Mouse (Mus musculus) midbrain, postnatal 0 days (tissue): ENCODE results near the gene Itgav. TPM values are rescaled to one million over a fixed set of nuclear protein-coding genes. Genes with fewer than 3 reads are reported as not detected.

Experiments
- ATAC-seq: fragments of 200-750 bp; cut with Nextera tagmentation; 2 replicates; pipeline ENCODE4 v1.8.0; 2017; ENCODE audit warnings: moderate number of reproducible peaks, mild to moderate bottlenecking, moderate TSS enrichment, moderate library complexity; ENCODE audit not compliant: low FRiP score
- DNase-seq: peaks from one replicate; pipeline ENCODE4 v3.0.0-alpha.2; 2015; ENCODE audit warnings: low spot score
- H3K27ac ChIP-seq: fragments of 300-500 bp; sonication (generic); 2 replicates; pipeline ENCODE4 v1.5.1; 2014; ENCODE audit warnings: low read depth, mild to moderate bottlenecking, low read length, mixed read lengths
- H3K27me3 ChIP-seq: fragments of 300-500 bp; sonication (generic); 2 replicates; pipeline ENCODE4 v1.6.1; 2014; ENCODE audit warnings: low read length, control low read depth, mixed read lengths; ENCODE audit not compliant: insufficient read depth
- H3K36me3 ChIP-seq: fragments of 300-500 bp; sonication (generic); 2 replicates; pipeline ENCODE4 v1.6.1; 2014; ENCODE audit warnings: low read length, control low read depth, mixed read lengths; ENCODE audit not compliant: insufficient read depth
- H3K4me1 ChIP-seq: fragments of 300-500 bp; sonication (generic); 2 replicates; pipeline ENCODE4 v1.6.1; 2014; ENCODE audit warnings: mild to moderate bottlenecking, control low read depth, antibody characterized with exemption, low read length, mixed read lengths; ENCODE audit not compliant: insufficient read depth
- H3K4me2 ChIP-seq: fragments of 300-500 bp; sonication (generic); 2 replicates; pipeline ENCODE4 v1.6.1; 2014; ENCODE audit warnings: low read depth, mild to moderate bottlenecking, low read length, mixed read lengths; ENCODE audit not compliant: poor library complexity, severe bottlenecking
- H3K4me3 ChIP-seq: fragments of 300-500 bp; sonication (generic); 2 replicates; pipeline ENCODE4 v1.5.1; 2014; ENCODE audit warnings: low read depth, mild to moderate bottlenecking, low read length, moderate library complexity
- H3K9ac ChIP-seq: fragments of 300-500 bp; sonication (generic); replicated peaks from 2 replicates; pipeline ENCODE4 v1.6.1; 2014; ENCODE audit warnings: mild to moderate bottlenecking, low read length, moderate library complexity, mixed read lengths; ENCODE audit not compliant: poor library complexity, severe bottlenecking
- H3K9me3 ChIP-seq: fragments of 300-500 bp; sonication (generic); 2 replicates; pipeline ENCODE4 v1.6.1; 2016; ENCODE audit warnings: low read length, control low read depth
- CTCF ChIP-seq: IDR thresholded peaks from 2 replicates; pipeline ENCODE4 v1.5.1; 2016; ENCODE audit warnings: antibody characterized with exemption, mild to moderate bottlenecking
- WGBS: fragments of 180-500 bp; shearing (Covaris S2); extraction: QIAGEN DNeasy Blood & Tissue Kit; methylation state at CpG from one replicate; pipeline ENCODE4 v1.1.7; 2014; 5-methylcytosine and 5-hydroxymethylcytosine counted together
- polyA plus RNA-seq: library from polyadenylated mRNA; unstranded; fragments of >200 nt; fragmentation: Nextera tagmentation; extraction: Ambion mirVana; gene quantifications from 2 replicates; pipeline ENCODE4 v1.2.1, GENCODE M21; 2015
- total RNA-seq: library from RNA; depleted of rRNA; stranded (reverse); fragments of >200 nt; gene quantifications from 2 replicates; pipeline ENCODE4 v1.2.3, GENCODE M21; 2014; rRNA removed

The Itgav gene
- total and polyA plus RNA-seq, 2 experiments from 2014 or later, result 30.7 to 30.8 TPM

- ATAC-seq, result no peak
- Histone ChIP-seq H3K36me3 (no peaks in the 10 kb centered on the region; the same call in 1 of the 2 replicates), H3K9me3 (no peaks in the 10 kb centered on the region), H3K27me3 (no peaks in the 10 kb centered on the region), H3K9ac (no peak overlapping the region), H3K27ac (no peak overlapping the region), H3K4me2 (no peak overlapping the region), H3K4me1 (no peaks in the 10 kb centered on the region), H3K4me3 (no peak overlapping the region)
- DNase-seq, result no peak
- WGBS, result 72% methylated on average over 4 of the region's 4 CpGs
- no peak for TF ChIP-seq CTCF
These were observed 132.0 kb downstream of the Itgav start for GRCm38 (mm10) chr2:83856236-83856635.

Other genes starting within 250 kb of the Itgav start
- gene Zc3h15, start 80.0 kb upstream of the Itgav start, total RNA-seq, result 89.0 and 109 TPM in 2 replicates
- 178 and 196 TPM in 2 replicates for gene Zc3h15, start 80.0 kb upstream of the Itgav start, polyA plus RNA-seq
- gene Fam171b, start 88.2 kb downstream of the Itgav start, total RNA-seq, result 98.6 and 116 TPM in 2 replicates
- 91.8 and 97.9 TPM in 2 replicates for gene Fam171b, start 88.2 kb downstream of the Itgav start, polyA plus RNA-seq
- not detected in 2 replicates for gene Zswim2, start 216.8 kb downstream of the Itgav start, total RNA-seq
- gene Zswim2, start 216.8 kb downstream of the Itgav start, polyA plus RNA-seq, result 0.12 TPM in 1 of 2 replicates, not detected in the other
- not detected in 2 replicates for gene Gm13698, start 231.3 kb downstream of the Itgav start, total RNA-seq
- gene Gm13698, start 231.3 kb downstream of the Itgav start, polyA plus RNA-seq, result not detected in 2 replicates
- gene Gm13693, start 237.1 kb downstream of the Itgav start, total RNA-seq, result not detected in 2 replicates
- gene Gm13693, start 237.1 kb downstream of the Itgav start, polyA plus RNA-seq, result not detected in 2 replicates
- not detected in 2 replicates for gene Gm13695, start 242.9 kb downstream of the Itgav start, total RNA-seq
- gene Gm13695, start 242.9 kb downstream of the Itgav start, polyA plus RNA-seq, result not detected in 2 replicates
- gene Gm13696, start 248.7 kb downstream of the Itgav start, total RNA-seq, result not detected in 2 replicates
- not detected in 2 replicates for gene Gm13696, start 248.7 kb downstream of the Itgav start, polyA plus RNA-seq